8 mouse cellular contexts compared by ENCODE assay signal in genomic region chr2:166714427-166714699, GRCm38 (mm10). TPM values are rescaled to one million over a fixed set of nuclear protein-coding genes. Genes with fewer than 3 reads are reported as not detected.
DNase-seq lines count a peak whose midpoint lies in the region; ATAC-seq and TF ChIP-seq lines count a peak whose summit lies in the region.

No protein-coding gene starts in this region.

- WGBS in heart, embryonic 14.5 days: 5% methylated on average over 11 of the region's 11 CpGs
- 12% methylated on average over 11 of the region's 11 CpGs for WGBS in hindbrain, embryonic 11.5 days
- WGBS in midbrain, embryonic 12.5 days: 10% methylated on average over 11 of the region's 11 CpGs

- peaks cover 9 to 22% of the 10 kb centered on the region in 2 experiments for H3K4me1 ChIP-seq in heart, embryonic 14.5 days (ENCODE audit: control insufficient read depth in 2 of 2, insufficient read depth in 2 of 2, low read length in 2 of 2)
- peaks cover 43% of the 10 kb centered on the region for H3K4me1 ChIP-seq in bone marrow macrophage, adult 2 months (ENCODE audit: control insufficient read depth, insufficient read depth, low read length)
- peaks cover 6% of the 10 kb centered on the region for H3K4me1 ChIP-seq in hindbrain, embryonic 11.5 days (replicated peaks; ENCODE audit: control insufficient read depth, insufficient read depth, low read length)
- peaks cover 35% of the 10 kb centered on the region for H3K4me1 ChIP-seq in midbrain, embryonic 12.5 days

- peak overlapping the region; percentile 72 to 83 for H3K27ac ChIP-seq in heart, embryonic 14.5 days (replicated peaks in 1 of 2; ENCODE audit: control insufficient read depth in 1 of 2, insufficient read depth in 1 of 2, low read depth in 2 of 2, low read length in 2 of 2)
- peak overlapping the region; percentile 15; the same call in 1 of the 2 replicates for H3K27ac ChIP-seq in bone marrow macrophage, adult 2 months (ENCODE audit: insufficient read depth, low read depth, low read length)
- H3K27ac ChIP-seq in hindbrain, embryonic 11.5 days (ENCODE audit: low read depth, low read length): no peak overlapping the region
- no peak overlapping the region for H3K27ac ChIP-seq in midbrain, embryonic 12.5 days (replicated peaks)

- no peak for TF ChIP-seq CTCF in bone marrow macrophage, adult 2 months (IDR thresholded peaks at IDR 0.05; ENCODE audit: low read depth, low read length)

- H3K9me3 ChIP-seq in heart, embryonic 14.5 days (ENCODE audit: control insufficient read depth, low read length): no peaks in the 10 kb centered on the region
- no peaks in the 10 kb centered on the region for H3K9me3 ChIP-seq in hindbrain, embryonic 11.5 days (ENCODE audit: control insufficient read depth, low read length)
- H3K9me3 ChIP-seq in midbrain, embryonic 12.5 days: no peaks in the 10 kb centered on the region

- H3K27me3 ChIP-seq in heart, embryonic 14.5 days (ENCODE audit: control insufficient read depth, insufficient read depth, low read length): no peaks in the 10 kb centered on the region
- no peaks in the 10 kb centered on the region for H3K27me3 ChIP-seq in hindbrain, embryonic 11.5 days (ENCODE audit: control insufficient read depth, insufficient read depth, low read length)
- H3K27me3 ChIP-seq in midbrain, embryonic 12.5 days: peaks cover 4% of the 10 kb centered on the region; the same call in 1 of the 2 replicates

- no peak for TF ChIP-seq POLR2A in bone marrow macrophage, adult 2 months (IDR thresholded peaks at IDR 0.05; ENCODE audit: borderline replicate concordance, low read depth, low read length)

- no peak for ATAC-seq in heart, embryonic 14.5 days (ENCODE audit: insufficient number of reproducible peaks, insufficient read depth, low FRiP score, low read depth)
- no peak for ATAC-seq in hindbrain, embryonic 11.5 days (ENCODE audit: low FRiP score)
- no peak for ATAC-seq in midbrain, embryonic 12.5 days (ENCODE audit: low FRiP score, low read depth)
- ATAC-seq in activated CD4-positive, CD25-positive, alpha-beta regulatory T cell, adult 4 months: no peak

- no peaks in the 10 kb centered on the region for H3K36me3 ChIP-seq in heart, embryonic 14.5 days (ENCODE audit: control insufficient read depth, insufficient read depth, low read length)
- H3K36me3 ChIP-seq in hindbrain, embryonic 11.5 days (ENCODE audit: control insufficient read depth, insufficient read depth, low read length): no peaks in the 10 kb centered on the region
- no peaks in the 10 kb centered on the region for H3K36me3 ChIP-seq in midbrain, embryonic 12.5 days

- peak overlapping the region; percentile 76 for H3K4me2 ChIP-seq in heart, embryonic 14.5 days (ENCODE audit: low read length)
- peak overlapping the region; percentile 69 for H3K4me2 ChIP-seq in hindbrain, embryonic 11.5 days (replicated peaks; ENCODE audit: low read depth, low read length)
- peak overlapping the region; percentile 90 for H3K4me2 ChIP-seq in midbrain, embryonic 12.5 days (replicated peaks)

- H3K4me3 ChIP-seq in heart, embryonic 14.5 days (ENCODE audit: control insufficient read depth in 1 of 2, insufficient read depth in 1 of 2, low read depth in 1 of 2, low read length in 2 of 2): peak overlapping the region; percentile 66 to 83
- H3K4me3 ChIP-seq in bone marrow macrophage, adult 2 months (ENCODE audit: insufficient read depth, low read length): peak overlapping the region; percentile 79
- H3K4me3 ChIP-seq in hindbrain, embryonic 11.5 days (ENCODE audit: low read depth, low read length): peak overlapping the region; percentile 81
- H3K4me3 ChIP-seq in midbrain, embryonic 12.5 days: peak overlapping the region; percentile 78

- no peak for DNase-seq in heart, adult 18-20 months
- no peak for DNase-seq in hindbrain, embryonic 11.5 days (ENCODE audit: low spot score)
- DNase-seq in testis, postnatal 14 days (ENCODE audit: low spot score): no peak
- no peak for DNase-seq in gastrocnemius, postnatal 25 days

- H3K9ac ChIP-seq in heart, embryonic 14.5 days (ENCODE audit: low read length): peak overlapping the region; percentile 72
- peak overlapping the region; percentile 65 for H3K9ac ChIP-seq in hindbrain, embryonic 11.5 days (ENCODE audit: low read depth, low read length)
- H3K9ac ChIP-seq in midbrain, embryonic 12.5 days (replicated peaks): peak overlapping the region; percentile 62

RNA-seq across cellular contexts. Expression of gene Prex1, which starts 0.7 kb away (rescaled TPM):
- polyA plus RNA-seq in heart, embryonic 14.5 days (2014; fragmentation: Nextera tagmentation; extraction: Ambion mirVana): 8.6 and 9.5 TPM in 2 replicates
- total RNA-seq in heart, adult 18-20 months (2021): 1 to 10 TPM; 5.1 to 6.8 TPM
- 162 and 191 TPM in 2 replicates for polyA plus RNA-seq in bone marrow macrophage, adult 2 months (2012; ENCODE audit: insufficient read depth, insufficient read length, missing spikeins)
- polyA plus RNA-seq in hindbrain, embryonic 11.5 days (2014; fragmentation: Nextera tagmentation; extraction: Ambion mirVana): 20.9 and 21.7 TPM in 2 replicates
- polyA plus RNA-seq in midbrain, embryonic 12.5 days (2016; fragmentation: Nextera tagmentation; extraction: Ambion mirVana): 26.2 and 27.4 TPM in 2 replicates
- 1 to 10 TPM; 5.4 to 7.6 TPM for total RNA-seq in gastrocnemius, postnatal 25 days (2021)
- polyA plus RNA-seq in activated CD4-positive, CD25-positive, alpha-beta regulatory T cell, adult 4 months (2017; shearing (Covaris generic)): 10 to 100 TPM; 34.5 to 45.2 TPM

Comparison
In these comparisons a context has a peak if more than half of its experiments do, and no peak if none do; other contexts are left out.
1. H3K27ac ChIP-seq: peak in heart, embryonic 14.5 days (2 of 2) and bone marrow macrophage, adult 2 months (single experiment); none in hindbrain, embryonic 11.5 days (single experiment) and midbrain, embryonic 12.5 days (single experiment).
2. Peak in every context shown above with its lines, with median percentiles within 50 percentile points of each other: H3K4me2 ChIP-seq, H3K4me3 ChIP-seq and H3K9ac ChIP-seq.